In the genomic region with DNA sequence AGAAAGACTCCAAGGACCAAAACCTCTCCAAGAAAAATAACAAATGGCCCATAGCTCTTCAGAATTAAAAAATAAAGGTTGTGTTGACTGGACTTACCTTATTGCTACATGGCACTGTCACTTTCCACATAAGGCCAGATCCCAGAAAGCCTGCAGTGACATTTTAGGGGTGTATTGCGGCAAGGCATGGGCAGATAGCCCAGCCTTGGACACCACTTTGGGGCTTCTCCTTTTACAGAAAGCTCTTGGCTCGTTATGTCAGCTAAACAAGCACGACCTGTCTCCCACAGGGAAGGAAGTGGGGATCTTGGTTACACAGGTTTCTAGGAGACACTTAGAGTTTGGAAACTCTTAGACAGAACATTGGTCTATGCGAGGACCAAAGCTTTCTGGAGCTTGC, we compare ENCODE assay signal across 22 mouse cellular contexts.
"Had no signal": no experiment of that assay in that cellular context is flagged by ENCODE, and none has a peak within 500 bp of the region (broad histone marks: within the 10 kb centered on the region; RNA-seq: fewer than 3 reads in every experiment).

No protein-coding gene starts in this region.

- H3K4me1 ChIP-seq: neural tube, embryonic 12.5 days had no signal

- H3K4me3 ChIP-seq: kidney, embryonic 15.5 days; left cerebral cortex, adult 2 months; limb, embryonic 12.5 days; limb, embryonic 15.5 days; neural tube, embryonic 12.5 days; neural tube, embryonic 15.5 days had no signal

- DNase-seq: kidney, adult 8-10 months; kidney, postnatal 10 days; kidney, postnatal 36 days; layer of hippocampus, postnatal 36 days; liver, postnatal 0 days; lung, embryonic 14.5 days; midbrain, embryonic 14.5 days; retina, postnatal 1 day; right cerebral cortex, postnatal 25 days; thymus, adult 18-20 months; thymus, postnatal 4 days had no signal

- H3K36me3 ChIP-seq: kidney, embryonic 15.5 days; limb, embryonic 12.5 days; limb, embryonic 15.5 days; neural tube, embryonic 12.5 days; neural tube, embryonic 15.5 days had no signal

- H3K27ac ChIP-seq: kidney, embryonic 15.5 days; left cerebral cortex, adult 2 months; limb, embryonic 12.5 days; limb, embryonic 15.5 days; liver, embryonic 14.5 days; macrophage; neural tube, embryonic 12.5 days; neural tube, embryonic 15.5 days had no signal

- ATAC-seq: liver, postnatal 0 days; lung, postnatal 0 days had no signal

- H3K9me3 ChIP-seq: kidney, embryonic 15.5 days; limb, embryonic 12.5 days; limb, embryonic 15.5 days; neural tube, embryonic 12.5 days; neural tube, embryonic 15.5 days had no signal

- H3K27me3 ChIP-seq: kidney, embryonic 15.5 days; limb, embryonic 12.5 days; limb, embryonic 15.5 days; neural tube, embryonic 12.5 days; neural tube, embryonic 15.5 days had no signal

- H3K9ac ChIP-seq: kidney, embryonic 15.5 days; limb, embryonic 12.5 days; limb, embryonic 15.5 days; liver, embryonic 14.5 days; liver, postnatal 0 days; lung, embryonic 14.5 days; neural tube, embryonic 12.5 days; neural tube, embryonic 15.5 days had no signal

- H3K4me2 ChIP-seq: kidney, embryonic 15.5 days; limb, embryonic 12.5 days; limb, embryonic 15.5 days; liver, embryonic 11.5 days; lung, embryonic 14.5 days; midbrain, embryonic 11.5 days; neural tube, embryonic 12.5 days; neural tube, embryonic 15.5 days had no signal
